10 mouse cellular contexts compared by ENCODE assay signal in genomic region chr5:110203164-110203895, GRCm38 (mm10). TPM values are rescaled to one million over a fixed set of nuclear protein-coding genes. Genes with fewer than 3 reads are reported as not detected.
DNase-seq lines count a peak whose midpoint lies in the region; ATAC-seq and TF ChIP-seq lines count a peak whose summit lies in the region.
"Had no signal": no experiment of that assay in that cellular context is flagged by ENCODE, and none has a peak within 500 bp of the region (broad histone marks: within the 10 kb centered on the region; RNA-seq: fewer than 3 reads in every experiment).

No protein-coding gene starts in this region.

- no peak overlapping the region for H3K9ac ChIP-seq in lung, embryonic 14.5 days
- H3K9ac ChIP-seq: forebrain, embryonic 12.5 days had no signal

- H3K27me3 ChIP-seq in lung, embryonic 14.5 days (ENCODE audit: insufficient read depth, low read length): no peaks in the 10 kb centered on the region
- H3K27me3 ChIP-seq in Patski: no peaks in the 10 kb centered on the region
- H3K27me3 ChIP-seq: forebrain, embryonic 12.5 days had no signal

- no peak for ATAC-seq in lung, embryonic 14.5 days (ENCODE audit: insufficient read depth)
- ATAC-seq in Patski: no peak

- intact Hi-C loops in gastrocnemius, adult 2 months (cut with DNase I): no loop called here

- POLR2A ChIA-PET in Patski (lab: Charles Lee): interaction anchor here (0.6 to 1.1 kb wide), 2 partner anchors 10 to 18 kb away, joined by 3 to 4 read pairs; no protein-coding TSS in a partner anchor

- no peak overlapping the region for H3K27ac ChIP-seq in gastrocnemius, adult 2 months
- no peak overlapping the region for H3K27ac ChIP-seq in lung, embryonic 14.5 days (ENCODE audit: low read depth)
- H3K27ac ChIP-seq: forebrain, embryonic 12.5 days had no signal

- in situ Hi-C loops in Patski (cut with MboI; ENCODE audit: low pct_unique_long_range_greater_than_20kb): no loop called here

- peak; percentile 18; the same call in 1 of the 2 replicates for TF ChIP-seq CTCF in gastrocnemius, adult 2 months (IDR thresholded peaks at IDR 0.05)
- no peak for TF ChIP-seq CTCF in lung, embryonic 14.5 days (IDR thresholded peaks at IDR 0.05; ENCODE audit: low read depth)
- peak; percentile 51 for TF ChIP-seq CTCF in Patski (IDR thresholded peaks at IDR 0.05)

- H3K9me3 ChIP-seq in lung, embryonic 14.5 days (ENCODE audit: low read depth, low read length): no peaks in the 10 kb centered on the region
- H3K9me3 ChIP-seq: forebrain, embryonic 12.5 days had no signal

- CTCF ChIA-PET in Patski (lab: Charles Lee): interaction anchor here (0.9 to 6.1 kb wide), 7 partner anchors 10 to 40 kb away, joined by 3 to 54 read pairs (median 3); no protein-coding TSS in a partner anchor

- no peak overlapping the region for H3K4me3 ChIP-seq in gastrocnemius, adult 2 months
- no peak overlapping the region for H3K4me3 ChIP-seq in lung, embryonic 14.5 days (ENCODE audit: low read depth, low read length)
- H3K4me3 ChIP-seq: forebrain, embryonic 12.5 days had no signal

- H3K36me3 ChIP-seq in lung, embryonic 14.5 days (ENCODE audit: insufficient read depth): peaks cover 79% of the 10 kb centered on the region

- WGBS in lung, embryonic 14.5 days: 85% methylated on average over 10 of the region's 10 CpGs

- H3K4me2 ChIP-seq in lung, embryonic 14.5 days: no peak overlapping the region
- H3K4me2 ChIP-seq: forebrain, embryonic 12.5 days had no signal

- no peaks in the 10 kb centered on the region for H3K4me1 ChIP-seq in lung, embryonic 14.5 days (ENCODE audit: insufficient read depth)
- H3K4me1 ChIP-seq: forebrain, embryonic 12.5 days had no signal

- DNase-seq in gastrocnemius, adult 2 months: no peak
- no peak for DNase-seq in gastrocnemius, postnatal 4 days (ENCODE audit: low spot score in 2 of 2)
- peak; percentile 6 for DNase-seq in lung, embryonic 14.5 days
- DNase-seq in lung, adult 18-20 months: no peak
- no peak for DNase-seq in Patski (ENCODE audit: low read depth, low spot score)
- DNase-seq in naive thymus-derived CD4-positive, alpha-beta T cell, adult 2 months (ENCODE audit: low read depth): peak; percentile 35
- no peak for DNase-seq in frontal cortex, postnatal 14 days (ENCODE audit: low spot score in 2 of 2)
- no peak for DNase-seq in yolk sac, embryonic 10.5 days (ENCODE audit: low spot score)
- DNase-seq: heart, postnatal 36 days had no signal

RNA-seq across cellular contexts. Expression of gene Golga3, which starts 26.8 kb away (rescaled TPM):
- total RNA-seq in gastrocnemius, adult 2 months (2021): 10 to 100 TPM; 40.8 to 42.0 TPM
- total RNA-seq in gastrocnemius, postnatal 4 days (2021): 10 to 100 TPM; 43.8 to 46.8 TPM
- 26.6 and 28.3 TPM in 2 replicates for polyA plus RNA-seq in lung, embryonic 14.5 days (2014; fragmentation: Nextera tagmentation; extraction: Ambion mirVana)
- polyA plus RNA-seq in Patski (2021): 33.5 TPM

RNA-seq across cellular contexts. Expression of gene Ankle2, which starts 27.5 kb away (rescaled TPM):
- total RNA-seq in gastrocnemius, adult 2 months (2021): 10 to 100 TPM; 29.4 to 33.3 TPM
- 10 to 100 TPM; 35.1 to 40.3 TPM for total RNA-seq in gastrocnemius, postnatal 4 days (2021)
- polyA plus RNA-seq in lung, embryonic 14.5 days (2014; fragmentation: Nextera tagmentation; extraction: Ambion mirVana): 35.5 and 39.8 TPM in 2 replicates
- polyA plus RNA-seq in Patski (2021): 40.2 TPM

Comparison
In these comparisons a context has a peak if more than half of its experiments do, and no peak if none do; other contexts are left out.
1. DNase-seq: peak in lung, embryonic 14.5 days (single experiment) and naive thymus-derived CD4-positive, alpha-beta T cell, adult 2 months (single experiment); none in gastrocnemius, adult 2 months (single experiment), gastrocnemius, postnatal 4 days (0 of 2), lung, adult 18-20 months (0 of 2), Patski (single experiment), frontal cortex, postnatal 14 days (0 of 2) and yolk sac, embryonic 10.5 days (single experiment).